ENCODE assay signal across 8 mouse cellular contexts in genomic region chrX:107477066-107477465, GRCm38 (mm10).
DNase-seq lines count a peak whose midpoint lies in the region; ATAC-seq and TF ChIP-seq lines count a peak whose summit lies in the region.

No protein-coding gene starts in this region.

- peak; percentile 5 to 26 for DNase-seq in cerebellum, adult 18-20 months
- DNase-seq in cerebellum, adult 11-12 months = no peak
- DNase-seq in neural tube, embryonic 10.5 days (ENCODE audit: extremely low spot score, low spot score) = peak; percentile 35
- peak; percentile 3 to 8 for DNase-seq in cerebellum, postnatal 36 days
- DNase-seq in induced T-regulatory cell, adult 2 months (ENCODE audit: low read depth) = peak; percentile 65
- peak; percentile 83 for DNase-seq in lung, embryonic 14.5 days
- peak; percentile 63 for DNase-seq in splenic B cell, adult 2 months (ENCODE audit: low read depth, low spot score)

- no peak overlapping the region for H3K9ac ChIP-seq in neural tube, embryonic 15.5 days (replicated peaks)
- H3K9ac ChIP-seq in lung, embryonic 14.5 days = no peak overlapping the region

- H3K4me3 ChIP-seq in neural tube, embryonic 15.5 days (replicated peaks) = no peak overlapping the region
- H3K4me3 ChIP-seq in lung, embryonic 14.5 days (ENCODE audit: low read depth, low read length) = no peak overlapping the region

- peak; percentile 68 for TF ChIP-seq CTCF in lung, embryonic 14.5 days (IDR thresholded peaks at IDR 0.05; ENCODE audit: low read depth)

- no peaks in the 10 kb centered on the region for H3K9me3 ChIP-seq in neural tube, embryonic 15.5 days (replicated peaks)
- H3K9me3 ChIP-seq in lung, embryonic 14.5 days (ENCODE audit: low read depth, low read length) = no peaks in the 10 kb centered on the region

- no peaks in the 10 kb centered on the region for H3K36me3 ChIP-seq in neural tube, embryonic 15.5 days
- no peaks in the 10 kb centered on the region for H3K36me3 ChIP-seq in lung, embryonic 14.5 days (ENCODE audit: insufficient read depth)
- no peaks in the 10 kb centered on the region for H3K36me3 ChIP-seq in splenic B cell, adult 2 months (ENCODE audit: control insufficient read depth, insufficient read depth, low read length, poor library complexity, severe bottlenecking)

- WGBS in neural tube, embryonic 15.5 days = 16% methylated on average over 5 of the region's 5 CpGs
- 9% methylated on average over 5 of the region's 5 CpGs for WGBS in lung, embryonic 14.5 days

- ATAC-seq in neural tube, embryonic 15.5 days (ENCODE audit: low FRiP score) = no peak
- ATAC-seq in lung, embryonic 14.5 days (ENCODE audit: insufficient read depth) = no peak

- H3K4me2 ChIP-seq in neural tube, embryonic 15.5 days = no peak overlapping the region
- H3K4me2 ChIP-seq in lung, embryonic 14.5 days = no peak overlapping the region

- H3K27me3 ChIP-seq in neural tube, embryonic 15.5 days (replicated peaks) = no peaks in the 10 kb centered on the region
- no peaks in the 10 kb centered on the region for H3K27me3 ChIP-seq in lung, embryonic 14.5 days (ENCODE audit: insufficient read depth, low read length)
- no peaks in the 10 kb centered on the region for H3K27me3 ChIP-seq in splenic B cell, adult 2 months (ENCODE audit: control insufficient read depth, insufficient read depth, low read length, poor library complexity, severe bottlenecking)

- H3K4me1 ChIP-seq in neural tube, embryonic 15.5 days = no peaks in the 10 kb centered on the region
- no peaks in the 10 kb centered on the region for H3K4me1 ChIP-seq in lung, embryonic 14.5 days (ENCODE audit: insufficient read depth)

- no peak overlapping the region for H3K27ac ChIP-seq in neural tube, embryonic 15.5 days (replicated peaks)
- no peak overlapping the region for H3K27ac ChIP-seq in lung, embryonic 14.5 days (ENCODE audit: low read depth)
